8 mouse cellular contexts compared by ENCODE assay signal in genomic region chr1:33944977-33945750, GRCm38 (mm10). TPM values are rescaled to one million over a fixed set of nuclear protein-coding genes. Genes with fewer than 3 reads are reported as not detected.
DNase-seq lines count a peak whose midpoint lies in the region; ATAC-seq and TF ChIP-seq lines count a peak whose summit lies in the region.

No protein-coding gene starts in this region.

- WGBS in cerebellum, adult 2 months: 64% methylated on average over 17 of the region's 17 CpGs
- 40% methylated on average over 17 of the region's 17 CpGs for WGBS in liver, postnatal 0 days (ENCODE audit: insufficient replicate concordance)

- peak overlapping the region; percentile 63 for H3K27ac ChIP-seq in cerebellum, adult 2 months (ENCODE audit: insufficient read depth, low read length)
- H3K27ac ChIP-seq in ES-Bruce4 (ENCODE audit: insufficient read depth, low read length): peak overlapping the region; percentile 88
- H3K27ac ChIP-seq in liver, postnatal 0 days (ENCODE audit: low read depth): no peak overlapping the region

- H3K27me3 ChIP-seq in cerebellum, adult 2 months (ENCODE audit: control insufficient read depth, insufficient read depth, low read length): no peaks in the 10 kb centered on the region
- H3K27me3 ChIP-seq in ES-Bruce4 (ENCODE audit: control insufficient read depth, insufficient read depth, low read length, poor library complexity, severe bottlenecking): no peaks in the 10 kb centered on the region
- no peaks in the 10 kb centered on the region for H3K27me3 ChIP-seq in liver, postnatal 0 days (ENCODE audit: insufficient read depth, low read length)

- peak overlapping the region; percentile 62 for H3K4me2 ChIP-seq in liver, postnatal 0 days (ENCODE audit: low read depth, low read length)

- H3K9me3 ChIP-seq in ES-Bruce4 (replicated peaks; ENCODE audit: control insufficient read depth, insufficient read depth, low read length, poor library complexity, severe bottlenecking): no peaks in the 10 kb centered on the region
- no peaks in the 10 kb centered on the region for H3K9me3 ChIP-seq in liver, postnatal 0 days (ENCODE audit: low read length)

- DNase-seq in cerebellum, adult 2 months: no peak
- DNase-seq in cerebellum, adult 8-10 months: no peak
- DNase-seq in gastrocnemius, postnatal 25 days: peak; percentile 29
- DNase-seq in kidney, adult 11 months: peak; percentile 15
- DNase-seq in liver, postnatal 0 days: peak; percentile 75
- peak; percentile 35 to 70 for DNase-seq in urinary bladder, postnatal 36 days (ENCODE audit: low spot score in 2 of 2)

- peaks cover 46% of the 10 kb centered on the region for H3K4me1 ChIP-seq in cerebellum, adult 2 months (ENCODE audit: control insufficient read depth, insufficient read depth, low read length)
- H3K4me1 ChIP-seq in ES-Bruce4 (ENCODE audit: control insufficient read depth, insufficient read depth, low read length): peaks cover 4% of the 10 kb centered on the region
- H3K4me1 ChIP-seq in liver, postnatal 0 days (ENCODE audit: insufficient read depth): 0 out of 2 replicates have a peak, but pooled peaks cover 2% of the 10 kb centered on the region

- peak; percentile 94 for ATAC-seq in liver, postnatal 0 days
- no peak for ATAC-seq in monocyte, adult 5-6 weeks (replicated peaks; ENCODE audit: insufficient number of reproducible peaks, low FRiP score, low TSS enrichment, poor library complexity, severe bottlenecking)

- peak overlapping the region; percentile 22 for H3K9ac ChIP-seq in ES-Bruce4 (ENCODE audit: low read depth, poor library complexity, severe bottlenecking)
- H3K9ac ChIP-seq in liver, postnatal 0 days (replicated peaks): no peak overlapping the region

- TF ChIP-seq EP300 in ES-Bruce4 (IDR thresholded peaks at IDR 0.05; ENCODE audit: insufficient read depth, low read depth, low read length): peak; percentile 69; the same call in 1 of the 2 replicates
- no peak for TF ChIP-seq EP300 in liver, postnatal 0 days (IDR thresholded peaks at IDR 0.05; ENCODE audit: low read depth)

- TF ChIP-seq POLR2A in cerebellum, adult 2 months (IDR thresholded peaks at IDR 0.05; ENCODE audit: borderline replicate concordance, insufficient read depth, low read length): no peak
- TF ChIP-seq POLR2A in ES-Bruce4 (IDR thresholded peaks at IDR 0.05; ENCODE audit: insufficient read depth, low read length): peak; percentile 41

- TF ChIP-seq CTCF in cerebellum, adult 2 months (IDR thresholded peaks at IDR 0.05; ENCODE audit: borderline replicate concordance, insufficient read depth, low read depth, low read length): no peak
- no peak for TF ChIP-seq CTCF in ES-Bruce4 (IDR thresholded peaks at IDR 0.05; ENCODE audit: low read depth, low read length)
- no peak for TF ChIP-seq CTCF in liver, postnatal 0 days (IDR thresholded peaks at IDR 0.05; ENCODE audit: low read depth)

- no peak overlapping the region for H3K4me3 ChIP-seq in cerebellum, adult 2 months (replicated peaks; ENCODE audit: insufficient read depth, low read depth, low read length)
- peak overlapping the region; percentile 41 for H3K4me3 ChIP-seq in ES-Bruce4 (ENCODE audit: low read depth, low read length)
- peak overlapping the region; percentile 29 for H3K4me3 ChIP-seq in liver, postnatal 0 days (ENCODE audit: low read depth, low read length)

- no peaks in the 10 kb centered on the region for H3K36me3 ChIP-seq in ES-Bruce4 (ENCODE audit: control insufficient read depth, insufficient read depth, low read length, poor library complexity, severe bottlenecking)
- no peaks in the 10 kb centered on the region for H3K36me3 ChIP-seq in liver, postnatal 0 days (replicated peaks; ENCODE audit: insufficient read depth, low read length)

RNA-seq across cellular contexts. Expression of gene Dst, which starts 37.1 kb away (rescaled TPM):
- polyA plus RNA-seq in cerebellum, adult 2 months (2012; rRNA removed): 143 and 148 TPM in 2 replicates
- polyA plus RNA-seq in ES-Bruce4 (2011; ENCODE audit: insufficient read depth, insufficient read length, low read depth, missing spikeins): 287 and 296 TPM in 2 replicates
- total RNA-seq in gastrocnemius, postnatal 25 days (2021): 100 to 1,000 TPM; 184 to 215 TPM
- 6.0 and 6.4 TPM in 2 replicates for polyA plus RNA-seq in liver, postnatal 0 days (2015; fragmentation: Nextera tagmentation; extraction: Ambion mirVana)
- 0.29 to 2.0 TPM (median 0.96 TPM) in 3 replicates for total RNA-seq in monocyte, adult 5-6 weeks (2017)

RNA-seq across cellular contexts. Expression of gene Bend6, which starts 37.5 kb away (rescaled TPM):
- polyA plus RNA-seq in cerebellum, adult 2 months (2012; rRNA removed): 276 and 283 TPM in 2 replicates
- 5.4 and 6.9 TPM in 2 replicates for polyA plus RNA-seq in ES-Bruce4 (2011; ENCODE audit: insufficient read depth, insufficient read length, low read depth, missing spikeins)
- total RNA-seq in gastrocnemius, postnatal 25 days (2021): 1 to 10 TPM; 1.0 to 1.3 TPM
- polyA plus RNA-seq in liver, postnatal 0 days (2015; fragmentation: Nextera tagmentation; extraction: Ambion mirVana): 0.12 and 0.22 TPM in 2 replicates
- 0.97 to 3.2 TPM in 2 of 3 replicates, not detected in the other for total RNA-seq in monocyte, adult 5-6 weeks (2017)

Comparison
In these comparisons a context has a peak if more than half of its experiments do, and no peak if none do; other contexts are left out.
1. DNase-seq: peak in gastrocnemius, postnatal 25 days (single experiment), kidney, adult 11 months (single experiment), liver, postnatal 0 days (single experiment) and urinary bladder, postnatal 36 days (2 of 2); none in cerebellum, adult 2 months (0 of 2) and cerebellum, adult 8-10 months (single experiment).
2. RNA of gene Dst, which starts 37.1 kb away (polyA plus RNA-seq): 287 to 296 TPM in ES-Bruce4 and 143 to 148 TPM in cerebellum, adult 2 months; 6.0 to 6.4 TPM in liver, postnatal 0 days; every median in the first group is over 10 times any median in the second.
3. RNA of gene Bend6, which starts 37.5 kb away (polyA plus RNA-seq): 276 to 283 TPM in cerebellum, adult 2 months; 5.4 to 6.9 TPM in ES-Bruce4 and 0.12 to 0.22 TPM in liver, postnatal 0 days; every median in the first group is over 10 times any median in the second.